Mouse (Mus musculus) layer of hippocampus, postnatal 25 days (tissue): ENCODE measurements around the gene Hyal3. TPM values are rescaled to one million over a fixed set of nuclear protein-coding genes. Genes with fewer than 3 reads are reported as not detected.

Source experiments
- DNase-seq, 2 experiments: peaks; one replicate each; pipeline ENCODE4 v3.0.0; 2022; ENCODE audit warnings: mixed read lengths in 2 of 2, low spot score in 1 of 2; ENCODE audit errors: extremely low spot score in 1 of 2
- total RNA-seq, 2 experiments: library from RNA; stranded (reverse); gene quantifications; 2 replicates each; pipeline ENCODE4 v1.2.3; 2021

Gene Hyal3
- total RNA-seq, 2 experiments from 2014 or later = 1.4 to 1.9 TPM

- no peak for DNase-seq
Measured at GRCm38 (mm10) chr9:107590773-107591060, 10.1 kb downstream of the Hyal3 start.

GRCm38 (mm10) chr9:107593101-107593976 lies 12.7 kb downstream of the Hyal3 start:
- DNase-seq = no peak

GRCm38 (mm10) chr9:107594281-107595062 lies 13.9 kb downstream of the Hyal3 start:
- DNase-seq = no peak

GRCm38 (mm10) chr9:107596619-107597569 lies 16.3 kb downstream of the Hyal3 start:
- no peak for DNase-seq

- no peak for DNase-seq
Measured at GRCm38 (mm10) chr9:107598385-107598784, 17.8 kb downstream of the Hyal3 start.

GRCm38 (mm10) chr9:107599433-107599832 lies 18.8 kb downstream of the Hyal3 start:
- DNase-seq = no peak

GRCm38 (mm10) chr9:107599842-107600241 lies 19.2 kb downstream of the Hyal3 start:
- no peak for DNase-seq

GRCm38 (mm10) chr9:107600745-107601144 lies 20.1 kb downstream of the Hyal3 start:
- DNase-seq = no peak

- DNase-seq = no peak
Measured at GRCm38 (mm10) chr9:107601275-107601674, 20.7 kb downstream of the Hyal3 start.

- DNase-seq = peak; percentile 96 to 100
Measured at GRCm38 (mm10) chr9:107602068-107602648, 21.5 kb downstream of the Hyal3 start.

- no peak for DNase-seq
Measured at GRCm38 (mm10) chr9:107603251-107603650, 22.6 kb downstream of the Hyal3 start.

- DNase-seq = no peak
Measured at GRCm38 (mm10) chr9:107605041-107605661, 24.5 kb downstream of the Hyal3 start.

GRCm38 (mm10) chr9:107606591-107606990 lies 26.0 kb downstream of the Hyal3 start:
- DNase-seq = no peak

- no peak for DNase-seq
Measured at GRCm38 (mm10) chr9:107607036-107607435, 26.4 kb downstream of the Hyal3 start.

GRCm38 (mm10) chr9:107607653-107608245 lies 27.1 kb downstream of the Hyal3 start:
- DNase-seq = no peak

GRCm38 (mm10) chr9:107608741-107609432 lies 28.3 kb downstream of the Hyal3 start, which contains the start of gene Sema3b:
TSS of gene Sema3b (minus strand) at chr9:107609229.
- no peak for DNase-seq

- DNase-seq = no peak
Measured at GRCm38 (mm10) chr9:107609433-107609830, 28.8 kb downstream of the Hyal3 start.

GRCm38 (mm10) chr9:107611456-107612190 lies 31.0 kb downstream of the Hyal3 start:
- DNase-seq = peak in 1 of 2 experiments; percentile 34
